Mouse (Mus musculus) gonadal fat pad, adult 2 months (tissue): ENCODE measurements around the gene Fam110a. TPM values are rescaled to one million over a fixed set of nuclear protein-coding genes. Genes with fewer than 3 reads are reported as not detected.
A peak's percentile ranks its signal among the peaks of the same experiment; 100 is the strongest.

Experiments used
- DNase-seq: peaks from one replicate; pipeline ENCODE4 v3.0.0-alpha.2; 2012; ENCODE audit warnings: low read depth
- polyA plus RNA-seq: library from polyadenylated mRNA; depleted of rRNA; stranded (reverse); fragments of >200 nt; gene quantifications from 2 replicates; pipeline ENCODE4 v1.2.3, GENCODE M21; 2012

The Fam110a gene
- polyA plus RNA-seq, 1 experiment = 13.0 TPM

DNA sequence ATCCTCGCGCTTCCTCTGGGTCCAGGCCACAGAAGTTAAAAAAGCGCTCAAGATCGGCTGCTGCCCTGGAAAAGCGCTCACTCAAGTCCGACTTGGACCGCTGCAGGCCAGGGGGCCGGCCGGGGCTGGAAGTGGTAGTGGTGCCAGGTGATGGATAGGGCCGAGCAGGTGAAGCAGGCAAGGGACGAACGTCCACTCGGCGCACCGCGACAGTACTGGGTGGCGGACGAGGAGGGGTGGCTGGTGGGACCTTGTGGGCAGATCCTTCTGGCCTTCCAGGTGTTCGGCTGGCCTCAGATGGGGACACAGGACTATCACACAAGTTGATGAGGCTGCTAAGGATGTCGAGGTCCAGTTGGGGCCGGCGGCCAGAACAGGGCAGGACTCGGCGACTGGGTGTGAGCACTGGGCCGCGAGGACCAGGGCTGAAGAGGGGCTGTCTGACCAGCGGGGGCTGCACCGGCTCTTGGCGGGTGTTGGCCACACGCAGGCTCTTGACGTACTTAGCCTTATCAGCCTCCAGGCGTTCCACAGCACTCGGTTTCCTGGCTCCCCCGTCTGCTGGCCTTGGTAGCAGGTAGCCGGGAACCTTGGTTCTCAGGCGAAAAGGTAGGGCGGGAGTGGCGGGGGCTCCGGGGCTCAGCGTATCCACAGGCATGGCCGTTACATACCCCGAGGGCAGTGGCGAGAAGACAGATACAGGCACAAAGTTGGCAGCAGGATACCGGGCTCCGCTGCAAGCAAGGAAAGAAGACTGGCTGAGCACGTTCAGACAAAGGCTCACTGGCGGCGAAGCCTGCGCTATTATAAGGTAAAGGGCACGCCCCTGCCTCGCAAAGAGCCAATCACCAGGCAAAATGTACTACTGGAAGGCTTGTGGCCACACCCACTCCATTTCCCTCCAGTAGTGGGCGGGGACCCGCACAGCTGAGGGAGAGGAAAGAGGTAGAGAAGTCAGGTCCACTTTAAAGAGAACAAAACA lies 9.5 kb downstream of the Fam110a start:
- DNase-seq = peak; percentile 65

- no peak for DNase-seq
Observed at GRCm38 (mm10) chr2:151969396-151969795, 10.6 kb downstream of the Fam110a start.

- DNase-seq = no peak
Observed at GRCm38 (mm10) chr2:151968986-151969385, 11.0 kb downstream of the Fam110a start.

DNA sequence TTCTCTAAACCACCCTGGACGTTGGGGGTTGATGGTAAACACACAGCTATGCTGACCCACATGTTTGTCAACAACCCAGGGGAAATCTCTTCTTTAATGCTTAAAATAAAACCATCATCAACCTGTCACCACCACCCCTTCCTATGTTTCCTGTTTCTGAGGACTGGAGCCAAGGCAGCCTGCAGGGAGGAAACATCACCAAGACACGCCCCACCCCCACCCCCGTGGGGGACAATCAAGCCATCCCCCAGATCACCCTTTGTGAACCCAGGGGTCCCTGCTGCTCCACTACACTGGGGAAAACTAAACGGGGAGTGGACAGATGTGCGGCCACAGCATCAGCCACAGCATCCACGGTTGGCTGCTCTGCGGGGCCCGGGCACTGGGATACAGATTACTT lies 11.6 kb downstream of the Fam110a start:
- no peak for DNase-seq

- DNase-seq = no peak
Observed at GRCm38 (mm10) chr2:151967792-151968191, 12.2 kb downstream of the Fam110a start.

- DNase-seq = no peak
Observed at GRCm38 (mm10) chr2:151967176-151967750, 12.8 kb downstream of the Fam110a start.

DNA sequence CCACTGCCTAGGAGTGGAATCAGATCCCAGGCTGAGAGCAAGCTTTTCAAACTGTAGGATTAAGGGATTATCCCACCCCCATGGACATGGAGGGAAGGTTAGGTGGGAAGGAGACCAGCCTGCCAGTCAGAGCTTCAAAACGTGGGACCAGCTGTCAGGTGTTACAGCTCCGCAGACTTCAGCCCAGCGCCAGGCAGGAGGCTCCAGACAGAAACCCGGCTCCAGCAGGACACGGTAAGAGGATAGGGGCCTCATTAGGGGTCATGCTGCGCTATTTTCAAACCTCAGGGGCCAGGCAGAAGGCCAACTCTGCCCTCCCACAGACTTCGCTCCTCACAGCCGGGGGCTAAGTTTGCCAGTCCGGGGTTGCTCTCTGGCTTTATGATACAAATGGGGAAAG lies 16.0 kb downstream of the Fam110a start:
- DNase-seq = no peak

DNA sequence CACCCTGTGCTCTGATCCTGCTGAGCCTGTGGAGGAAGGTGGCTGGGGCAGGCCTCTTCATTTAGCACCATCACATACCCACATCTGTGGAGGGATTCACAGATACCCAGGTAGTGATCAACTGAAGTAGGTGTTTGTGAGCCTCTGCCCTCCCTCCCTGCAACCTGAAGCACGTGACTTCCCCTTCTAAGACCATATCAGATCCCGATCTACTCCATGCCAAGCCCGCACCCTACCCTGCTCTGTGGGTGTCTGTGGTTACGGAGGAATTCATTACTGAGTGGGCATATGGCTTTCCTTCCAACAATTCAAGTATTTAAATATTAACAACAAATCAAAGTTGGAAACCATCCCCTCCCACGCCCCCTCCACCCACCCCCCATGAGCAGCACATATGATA lies 16.7 kb downstream of the Fam110a start:
- no peak for DNase-seq

- DNase-seq = peak; percentile 45
Observed at GRCm38 (mm10) chr2:151962474-151962873, 17.5 kb downstream of the Fam110a start.

GRCm38 (mm10) chr2:151961284-151962196 lies 18.5 kb downstream of the Fam110a start:
- DNase-seq = no peak

- no peak for DNase-seq
Observed at GRCm38 (mm10) chr2:151959274-151959673, 20.7 kb downstream of the Fam110a start.

- DNase-seq = no peak
Observed at GRCm38 (mm10) chr2:151956500-151957137, 23.4 kb downstream of the Fam110a start.

- DNase-seq = no peak
Observed at GRCm38 (mm10) chr2:151953665-151954064, 26.4 kb downstream of the Fam110a start.

DNA sequence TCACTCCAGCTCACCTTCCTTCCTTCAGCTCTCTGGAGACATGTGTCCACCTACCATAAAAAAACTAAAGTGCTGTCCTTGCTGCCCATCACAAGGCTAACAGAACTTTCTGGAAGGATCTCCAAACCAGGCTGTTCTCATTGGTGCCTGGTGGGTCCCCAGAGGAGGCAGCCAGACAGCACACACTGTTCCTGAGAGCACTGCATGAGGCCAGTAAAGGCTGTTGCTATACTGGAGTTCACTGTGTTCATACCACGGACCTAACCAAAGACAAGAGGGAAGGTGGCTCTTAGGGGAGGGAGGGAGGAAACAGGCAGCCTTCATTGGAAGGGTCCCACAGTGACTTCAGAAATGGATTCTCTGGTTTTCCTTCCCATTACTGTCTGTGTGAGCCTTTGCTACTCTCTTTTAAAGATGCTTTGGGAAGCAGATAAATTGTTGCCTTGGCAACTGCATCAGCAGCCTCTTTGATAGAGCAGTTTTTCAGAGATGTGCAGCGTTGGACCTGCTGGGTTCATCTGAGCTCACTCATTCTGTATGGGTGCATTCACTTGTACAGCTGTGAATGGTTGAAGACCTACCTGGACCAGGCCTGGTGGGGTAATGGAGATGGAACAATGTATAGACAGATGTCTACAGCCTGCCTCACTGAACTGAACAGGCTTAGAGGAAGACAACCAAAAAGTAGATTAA lies 30.8 kb downstream of the Fam110a start:
- DNase-seq = no peak

GRCm38 (mm10) chr2:151948311-151948710 lies 31.7 kb downstream of the Fam110a start:
- DNase-seq = no peak

DNA sequence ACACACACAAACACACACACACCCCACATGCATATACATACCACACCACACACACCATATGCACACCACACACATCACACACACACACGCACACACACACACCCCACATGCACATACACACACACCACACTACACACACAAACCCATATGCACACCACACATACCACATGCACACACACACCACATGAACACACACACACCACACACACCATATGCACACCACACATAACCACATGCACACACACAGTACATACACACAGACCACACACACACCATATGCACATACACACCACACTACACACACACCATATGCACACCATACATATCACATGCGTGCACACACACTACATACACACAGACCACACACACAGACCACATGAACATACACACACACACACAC lies 32.4 kb downstream of the Fam110a start:
- no peak for DNase-seq

GRCm38 (mm10) chr2:151944106-151944505 lies 35.9 kb downstream of the Fam110a start:
- DNase-seq = no peak

GRCm38 (mm10) chr2:151941269-151941668 lies 38.8 kb downstream of the Fam110a start:
- no peak for DNase-seq

- DNase-seq = no peak
Observed at GRCm38 (mm10) chr2:151939651-151940420, 40.2 kb downstream of the Fam110a start.

- no peak for DNase-seq
Observed at GRCm38 (mm10) chr2:151938780-151939200, 41.2 kb downstream of the Fam110a start.
